Mouse (Mus musculus) liver, embryonic 14.5 days (tissue): Measurements from ENCODE around the gene BC035044. TPM values are rescaled to one million over a fixed set of nuclear protein-coding genes. Genes with fewer than 3 reads are reported as not detected.

Experiments used
- ATAC-seq: fragments of 200-750 bp; cut with Nextera tagmentation; 2 replicates; pipeline ENCODE4 v1.8.0; 2017; ENCODE audit warnings: moderate number of reproducible peaks, mild to moderate bottlenecking, moderate library complexity; ENCODE audit not compliant: insufficient read depth
- DNase-seq, 3 experiments: peaks; one replicate each; pipeline ENCODE4 v3.0.0-alpha.2; 2012 to 2013; ENCODE audit warnings: low read depth in 3 of 3, low spot score in 3 of 3
- H3K27ac ChIP-seq: fragments of 300-500 bp; sonication (generic); 2 replicates; pipeline ENCODE4 v1.5.1; 2014; ENCODE audit warnings: moderate library complexity, mild to moderate bottlenecking, control low read depth, inconsistent platforms
- H3K27me3 ChIP-seq: fragments of 300-500 bp; sonication (generic); 2 replicates; pipeline ENCODE4 v1.6.1; 2014; ENCODE audit warnings: mild to moderate bottlenecking, low read length, moderate library complexity; ENCODE audit not compliant: control insufficient read depth, insufficient read depth
- H3K36me3 ChIP-seq: fragments of 300-500 bp; sonication (generic); replicated peaks from 2 replicates; pipeline ENCODE4 v1.6.1; 2014; ENCODE audit warnings: low read depth; ENCODE audit not compliant: control insufficient read depth, insufficient read depth
- H3K4me1 ChIP-seq, 2 experiments: fragments of 200-500 bp in 1 of 2; fragments of 300-500 bp in 1 of 2; sonication (generic) in 1 of 2; replicated peaks; 2 replicates each; pipeline ENCODE4 v1.6.1; 2012 to 2014; ENCODE audit warnings: antibody characterized with exemption in 1 of 2, inconsistent platforms in 1 of 2, low read length in 1 of 2; ENCODE audit not compliant: control insufficient read depth in 2 of 2, insufficient read depth in 2 of 2
- H3K4me2 ChIP-seq: fragments of 300-500 bp; sonication (generic); 2 replicates; pipeline ENCODE4 v1.6.1; 2014; ENCODE audit warnings: low read depth, mild to moderate bottlenecking, control low read depth, moderate library complexity
- H3K4me3 ChIP-seq, 2 experiments: fragments of 200-500 bp in 1 of 2; fragments of 300-500 bp in 1 of 2; sonication (generic) in 1 of 2; 2 replicates each; pipeline ENCODE4 v1.5.1; 2012 to 2014; ENCODE audit warnings: low read depth in 2 of 2, low read length in 2 of 2, mild to moderate bottlenecking in 2 of 2, control low read depth in 1 of 2, inconsistent platforms in 1 of 2, moderate library complexity in 1 of 2; ENCODE audit not compliant: insufficient read depth in 1 of 2
- H3K9ac ChIP-seq: fragments of 300-500 bp; sonication (generic); replicated peaks from 2 replicates; pipeline ENCODE4 v1.6.1; 2014; ENCODE audit warnings: mild to moderate bottlenecking, control low read depth, moderate library complexity
- H3K9me3 ChIP-seq: fragments of 300-500 bp; sonication (generic); 2 replicates; pipeline ENCODE4 v1.6.1; 2016; ENCODE audit warnings: low read length, mixed read lengths; ENCODE audit not compliant: control insufficient read depth
- CTCF ChIP-seq: IDR thresholded peaks from 2 replicates; pipeline ENCODE4 v1.5.1; 2016; ENCODE audit warnings: antibody characterized with exemption, low read depth, control low read depth
- EP300 ChIP-seq: IDR thresholded peaks from 2 replicates; pipeline ENCODE4 v1.6.1; 2016; ENCODE audit warnings: antibody characterized with exemption, low read depth
- WGBS: fragments of 180-500 bp; shearing (Covaris S2); extraction: QIAGEN DNeasy Blood & Tissue Kit; methylation state at CpG from one replicate; pipeline ENCODE4 v1.1.7; 2014; ENCODE audit not compliant: insufficient replicate concordance; 5-methylcytosine and 5-hydroxymethylcytosine counted together
- polyA plus RNA-seq, 2 experiments: library from polyadenylated mRNA; depleted of rRNA in 1 of 2; stranded (reverse) in 1 of 2; unstranded in 1 of 2; fragments of >200 nt; fragmentation: Nextera tagmentation in 1 of 2; extraction: Ambion mirVana in 1 of 2; gene quantifications; 2 replicates each; pipeline versions ENCODE4 v1.2.1 to v1.2.3; 2012 to 2014

Gene BC035044
- polyA plus RNA-seq, 2 experiments, result 5.0 to 10.6 TPM

DNA sequence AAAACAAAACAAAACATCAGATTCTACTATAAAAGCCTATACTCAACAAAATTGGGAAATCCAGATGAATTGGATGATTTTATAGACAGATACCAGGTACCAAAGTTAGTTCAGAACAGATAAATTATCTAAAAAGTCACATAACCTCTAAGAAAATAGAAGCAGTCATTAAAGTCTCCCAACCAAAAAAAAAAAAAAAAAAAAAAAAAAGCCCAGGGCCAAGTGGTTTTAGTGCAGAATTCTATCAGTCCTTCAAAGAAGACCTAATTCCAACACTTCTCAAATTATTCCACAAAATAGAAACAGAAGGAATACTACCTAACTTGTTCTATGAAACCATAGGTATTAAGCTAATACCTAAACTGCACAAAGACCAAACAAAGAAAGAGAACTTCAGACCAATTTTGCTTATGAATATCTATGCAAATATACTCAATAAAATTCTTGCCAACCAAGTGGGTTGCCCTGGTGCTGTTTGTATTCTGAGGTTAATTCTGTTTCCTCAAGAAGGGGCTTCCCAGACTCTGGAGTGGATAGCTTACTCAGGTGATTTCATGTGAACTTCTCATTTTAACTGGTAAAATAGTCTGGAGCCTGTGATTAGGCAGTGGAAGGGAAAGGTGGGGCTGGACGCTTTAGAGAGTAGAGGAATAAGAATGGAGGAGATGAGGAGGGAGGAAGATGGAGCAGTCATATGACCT lies 18.9 kb downstream of the BC035044 start:
- WGBS, result 66% methylated on average over 1 of the region's 1 CpGs
- TF ChIP-seq CTCF, result no peak
- TF ChIP-seq EP300, result no peak
- Histone ChIP-seq H3K4me2 (no peak overlapping the region), H3K27ac (no peak overlapping the region), H3K36me3 (no peaks in the 10 kb centered on the region), H3K4me1 (no peaks in the 10 kb centered on the region), H3K9ac (no peak overlapping the region), H3K4me3 (no peak overlapping the region), H3K9me3 (no peaks in the 10 kb centered on the region), H3K27me3 (no peaks in the 10 kb centered on the region)
- ATAC-seq, result no peak
- no peak for DNase-seq

DNA sequence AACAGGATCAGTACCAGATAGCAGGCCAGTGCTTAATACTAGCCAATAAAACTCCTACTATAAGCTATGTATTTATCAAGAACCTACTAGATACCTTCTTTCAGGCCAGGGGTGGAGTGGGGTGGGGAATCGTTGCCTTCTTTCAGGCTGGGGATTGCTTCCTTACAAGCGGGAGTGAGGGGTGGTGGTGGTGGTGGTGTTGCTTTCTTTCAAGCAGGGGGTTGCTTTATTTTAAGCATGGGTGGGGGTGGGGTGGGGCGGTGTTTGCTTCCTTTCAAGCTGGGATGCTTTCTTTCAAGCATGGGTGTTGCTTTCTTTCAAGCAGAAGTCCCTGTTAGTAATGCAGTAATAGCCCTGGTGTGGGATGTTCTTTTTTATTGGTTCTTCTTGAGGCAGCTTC lies 22.1 kb downstream of the BC035044 start:
- Histone ChIP-seq H3K9me3 (no peaks in the 10 kb centered on the region), H3K4me3 (no peak overlapping the region), H3K36me3 (no peaks in the 10 kb centered on the region), H3K27me3 (no peaks in the 10 kb centered on the region), H3K9ac (no peak overlapping the region), H3K4me2 (no peak overlapping the region), H3K4me1 (no peaks in the 10 kb centered on the region), H3K27ac (no peak overlapping the region)
- no peak for DNase-seq
- 45% methylated on average over 3 of the region's 3 CpGs for WGBS
- TF ChIP-seq EP300, result no peak
- TF ChIP-seq CTCF, result no peak
- no peak for ATAC-seq

DNA sequence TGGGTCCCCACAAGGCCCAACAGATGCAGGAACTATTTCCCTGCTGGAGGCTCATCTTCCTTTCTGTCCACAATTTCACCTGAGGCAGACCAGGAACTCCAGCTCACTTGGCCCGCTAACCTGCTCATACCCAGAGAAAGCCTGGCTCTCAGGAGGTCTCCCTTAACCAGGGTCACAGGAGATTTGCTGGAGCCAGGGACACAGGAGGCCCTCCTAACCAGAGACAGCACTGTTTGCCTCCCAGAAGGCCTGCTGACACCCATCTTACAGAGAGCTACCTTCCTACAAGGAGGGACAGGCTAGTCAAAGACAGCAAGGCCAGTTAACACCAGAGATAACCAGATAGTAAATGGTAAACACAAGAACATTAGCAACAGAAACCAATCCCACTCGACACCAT lies 33.0 kb downstream of the BC035044 start:
- no peak overlapping the region for H3K4me3 ChIP-seq
- H3K27me3 ChIP-seq, result no peaks in the 10 kb centered on the region
- no peak for ATAC-seq
- no peaks in the 10 kb centered on the region for H3K9me3 ChIP-seq
- H3K27ac ChIP-seq, result no peak overlapping the region
- peaks cover 0 to 6% of the 10 kb centered on the region in 2 experiments; a peak in 2 of 4 replicates for H3K4me1 ChIP-seq
- H3K9ac ChIP-seq, result no peak overlapping the region; the same call in 1 of the 2 replicates
- H3K36me3 ChIP-seq, result no peaks in the 10 kb centered on the region
- TF ChIP-seq EP300 (no peak), CTCF (no peak)
- 56% methylated on average over 2 of the region's 2 CpGs for WGBS
- no peak for DNase-seq
- no peak overlapping the region for H3K4me2 ChIP-seq

DNA sequence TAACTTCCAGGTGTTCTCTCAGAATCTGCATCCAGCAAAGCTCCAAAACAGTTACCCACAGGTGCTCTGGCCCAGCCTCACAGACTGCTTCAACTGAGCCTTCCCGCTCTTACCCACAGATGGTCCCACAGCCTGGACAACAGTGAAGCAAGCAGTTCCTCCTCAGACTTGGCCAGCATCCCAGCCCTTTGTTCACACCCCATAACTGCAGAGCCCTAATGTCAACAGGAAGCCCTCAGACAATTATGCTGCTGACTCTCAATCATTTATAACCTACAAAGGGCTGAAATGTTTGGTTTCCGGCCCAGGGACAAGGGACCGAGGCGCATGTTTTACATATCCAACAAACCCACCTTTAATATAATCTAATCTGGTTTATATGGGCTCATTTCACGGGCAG lies 34.7 kb downstream of the BC035044 start:
- H3K27ac ChIP-seq, result no peak overlapping the region
- H3K9ac ChIP-seq, result no peak overlapping the region
- no peak for TF ChIP-seq EP300
- no peak for TF ChIP-seq CTCF
- DNase-seq (no peak), ATAC-seq (no peak)
- no peaks in the 10 kb centered on the region for H3K36me3 ChIP-seq
- H3K27me3 ChIP-seq, result no peaks in the 10 kb centered on the region
- WGBS, result 75% methylated on average over 5 of the region's 5 CpGs
- H3K4me1 ChIP-seq, result peaks cover 0 to 12% of the 10 kb centered on the region in 2 experiments; a peak in 2 of 4 replicates
- no peak overlapping the region for H3K4me3 ChIP-seq
- no peaks in the 10 kb centered on the region for H3K9me3 ChIP-seq
- H3K4me2 ChIP-seq, result no peak overlapping the region

DNA sequence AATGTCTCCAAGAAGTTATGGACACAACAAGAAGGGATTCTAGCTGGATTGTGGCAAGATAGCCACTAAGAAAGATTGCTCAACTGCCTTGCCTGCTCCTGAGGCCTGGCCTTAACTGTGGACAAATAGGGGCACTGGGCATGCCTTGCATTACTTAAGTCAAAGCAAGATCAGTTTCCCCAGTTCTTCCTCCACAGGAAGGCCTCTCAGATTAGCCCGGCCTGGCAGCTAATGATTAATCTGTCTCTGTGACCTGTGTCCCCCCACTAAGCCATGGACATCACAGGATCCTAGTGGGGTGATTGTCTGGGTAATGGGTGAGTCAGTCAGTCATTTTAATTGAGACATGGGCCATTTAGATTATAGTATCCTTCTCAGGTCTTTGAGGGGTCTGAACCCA lies 35.4 kb downstream of the BC035044 start:
- TF ChIP-seq EP300 (no peak), CTCF (no peak)
- ATAC-seq, result no peak
- Histone ChIP-seq H3K27ac (no peak overlapping the region), H3K4me3 (no peak overlapping the region), H3K9me3 (no peaks in the 10 kb centered on the region), H3K9ac (no peak overlapping the region), H3K4me1 (peaks cover 0 to 12% of the 10 kb centered on the region in 2 experiments; a peak in 2 of 4 replicates), H3K36me3 (no peaks in the 10 kb centered on the region), H3K4me2 (no peak overlapping the region), H3K27me3 (no peaks in the 10 kb centered on the region)
- WGBS, result 41% methylated on average over 1 of the region's 1 CpGs
- DNase-seq, result no peak
